Mouse (Mus musculus): Measurements from ENCODE around the gene Dnah8. TPM values are rescaled to one million over a fixed set of nuclear protein-coding genes. Genes with fewer than 3 reads are reported as not detected.

Gene Dnah8
- polyA plus RNA-seq (2012; ENCODE audit: low replicate concordance): 19.7 and 34.1 TPM in 2 replicates

DNA sequence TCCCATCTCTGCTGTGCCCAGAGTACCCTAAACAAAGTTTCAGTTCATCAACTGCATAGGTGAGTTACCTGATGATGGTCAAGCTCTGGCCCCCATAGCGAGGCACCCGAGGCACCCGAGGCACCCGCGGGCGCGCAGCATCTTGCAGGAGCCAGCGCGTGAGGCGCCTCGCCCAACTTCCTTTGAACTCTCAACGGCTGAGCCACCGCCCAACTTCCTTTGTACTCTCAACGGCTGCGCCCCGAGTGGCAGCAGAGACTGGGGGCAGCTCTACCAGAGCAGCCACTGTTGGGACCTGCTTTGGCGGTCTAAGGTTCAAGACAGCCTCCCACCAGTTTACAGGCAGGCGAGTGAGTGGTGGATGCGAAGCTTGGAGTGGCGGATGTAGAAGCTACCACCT is at the start of gene Dnah8:
Gene Dnah8 (plus strand): TSS at position 223 of the 400 bp plus-strand sequence.

DNA sequence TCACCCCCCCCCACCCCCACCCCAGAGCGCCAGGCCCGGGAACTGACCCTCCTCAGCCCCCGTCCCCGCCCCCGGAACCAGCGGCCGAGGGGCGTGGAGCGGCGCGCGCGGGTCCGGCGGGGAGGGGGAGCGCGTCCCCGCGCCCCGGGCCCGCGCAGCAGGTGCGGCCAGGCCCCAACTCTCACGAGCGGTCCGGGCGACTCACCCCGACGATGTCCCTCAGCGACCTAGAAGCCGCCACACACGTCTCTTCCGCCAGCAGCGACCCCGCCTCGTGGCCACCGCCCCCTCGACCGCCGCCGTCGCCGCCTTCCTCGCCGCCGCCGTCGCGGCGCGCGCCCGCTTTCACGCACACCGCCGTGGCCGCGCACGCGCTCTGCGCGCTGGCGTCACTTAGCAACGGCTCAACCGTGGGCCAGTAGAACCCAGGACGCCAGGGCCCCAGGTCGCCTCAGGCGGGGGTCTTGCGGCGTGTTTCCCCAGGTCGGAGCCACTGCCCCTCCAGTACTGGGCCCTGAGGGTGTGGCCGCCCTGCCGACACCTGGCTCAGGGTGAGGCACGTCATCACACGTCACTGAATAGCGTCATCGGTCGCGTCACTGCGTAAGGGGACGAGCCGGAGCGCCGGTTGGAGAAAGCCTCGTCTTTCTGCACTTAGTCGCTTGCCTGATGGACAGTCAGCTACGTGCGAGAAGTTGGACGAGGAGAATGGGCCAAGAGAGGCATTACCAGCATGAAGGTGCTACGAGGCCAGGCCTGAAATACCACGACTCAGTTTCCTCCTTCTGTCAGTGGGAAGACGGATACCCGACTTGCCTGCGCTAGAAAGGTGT is 48.0 kb upstream of the Dnah8 start, which contains the start of gene Btbd9:
Gene Btbd9 (minus strand): TSS at position 548 of the 833 bp plus-strand sequence.

DNA sequence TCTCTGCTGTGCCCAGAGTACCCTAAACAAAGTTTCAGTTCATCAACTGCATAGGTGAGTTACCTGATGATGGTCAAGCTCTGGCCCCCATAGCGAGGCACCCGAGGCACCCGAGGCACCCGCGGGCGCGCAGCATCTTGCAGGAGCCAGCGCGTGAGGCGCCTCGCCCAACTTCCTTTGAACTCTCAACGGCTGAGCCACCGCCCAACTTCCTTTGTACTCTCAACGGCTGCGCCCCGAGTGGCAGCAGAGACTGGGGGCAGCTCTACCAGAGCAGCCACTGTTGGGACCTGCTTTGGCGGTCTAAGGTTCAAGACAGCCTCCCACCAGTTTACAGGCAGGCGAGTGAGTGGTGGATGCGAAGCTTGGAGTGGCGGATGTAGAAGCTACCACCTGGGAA is 2.6 kb downstream of the Dnah8 start, which contains the start of gene Glo1:
Gene Glo1 (minus strand): TSS at position 153 of the 400 bp plus-strand sequence.

DNA sequence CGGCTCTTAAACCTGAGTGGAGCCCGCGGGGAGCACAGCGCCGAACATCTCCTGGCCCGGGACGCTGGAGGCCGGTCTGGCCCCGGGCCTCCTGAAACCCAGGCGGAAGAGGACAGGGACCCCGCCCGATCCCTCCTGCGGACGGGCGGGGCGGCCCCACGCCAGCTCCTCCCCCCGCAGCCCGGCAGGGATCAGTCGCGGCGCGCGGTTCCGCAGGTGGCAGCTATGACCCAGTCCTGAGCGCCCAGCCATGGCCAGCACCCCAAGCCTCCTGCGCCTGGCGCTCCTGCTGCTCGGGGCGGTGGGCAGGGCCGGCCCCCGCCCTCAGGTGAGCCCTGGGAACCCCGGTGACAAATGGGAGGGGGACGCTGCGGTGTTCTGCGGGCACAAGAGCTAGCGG is 277.5 kb downstream of the Dnah8 start, which contains the start of gene Glp1r:
Gene Glp1r (plus strand): TSS at position 191 of the 400 bp plus-strand sequence.

Other genes with a start within 250 kb of the Dnah8 start
- gene Btbd9, start 47.9 kb upstream of the Dnah8 start, polyA plus RNA-seq (2012; ENCODE audit: low replicate concordance): 56.0 and 183 TPM in 2 replicates
- 4.4 and 19.3 TPM in 2 replicates for gene Glo1, start 2.5 kb downstream of the Dnah8 start, polyA plus RNA-seq (2012; ENCODE audit: low replicate concordance)